Mouse (Mus musculus): ENCODE data around the gene Ly6g6d. TPM values are rescaled to one million over a fixed set of nuclear protein-coding genes. Genes with fewer than 3 reads are reported as not detected.

The Ly6g6d gene
- polyA plus RNA-seq, 1 experiment from 2014 or later: 0.41 TPM

- no peaks in the 10 kb centered on the region for H3K36me3 ChIP-seq (replicated peaks)
- no peak overlapping the region for H3K4me2 ChIP-seq
- no peaks in the 10 kb centered on the region for H3K27me3 ChIP-seq
- no peak overlapping the region for H3K27ac ChIP-seq (replicated peaks)
- no peak overlapping the region for H3K4me3 ChIP-seq (replicated peaks)
- ATAC-seq (ENCODE audit: insufficient read depth): no peak
- peaks cover 52% of the 10 kb centered on the region for H3K4me1 ChIP-seq (replicated peaks)
- 33% methylated on average over 19 of the region's 19 CpGs for WGBS (ENCODE audit: insufficient replicate concordance)
- H3K9me3 ChIP-seq (replicated peaks): no peaks in the 10 kb centered on the region
- H3K9ac ChIP-seq: 0 out of 2 replicates have a peak overlapping the region, but pooled peaks have one; percentile 10
Observed at GRCm38 (mm10) chr17:35029691-35030532, 48.0 kb downstream of the Ly6g6d start.

DNA sequence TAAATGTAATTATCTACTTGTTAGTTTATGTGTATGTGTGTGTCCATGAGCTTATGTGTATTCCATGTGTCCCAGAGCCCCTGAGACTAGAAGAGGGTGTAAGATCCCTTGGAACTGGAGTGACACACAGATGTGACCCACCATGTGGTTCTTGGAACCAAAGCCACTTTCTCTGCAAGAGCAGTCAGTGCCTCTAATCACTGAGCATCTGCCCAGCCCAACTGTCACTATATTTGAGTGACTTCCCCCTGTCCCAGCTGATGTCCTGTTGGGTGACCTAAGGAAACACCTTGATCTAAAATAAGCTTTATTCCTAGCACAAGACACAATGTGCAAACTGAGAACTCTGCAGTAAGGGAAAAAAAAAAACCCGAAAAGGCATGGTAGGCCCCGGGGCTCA, 49.5 kb downstream of the Ly6g6d start:
- H3K4me2 ChIP-seq: no peak overlapping the region
- no peak overlapping the region for H3K4me3 ChIP-seq (replicated peaks)
- H3K9me3 ChIP-seq (replicated peaks): no peaks in the 10 kb centered on the region
- H3K4me1 ChIP-seq (replicated peaks): peaks cover 65% of the 10 kb centered on the region
- no peak overlapping the region for H3K9ac ChIP-seq
- H3K27ac ChIP-seq (replicated peaks): no peak overlapping the region
- H3K36me3 ChIP-seq (replicated peaks): no peaks in the 10 kb centered on the region
- no peaks in the 10 kb centered on the region for H3K27me3 ChIP-seq
- WGBS (ENCODE audit: insufficient replicate concordance): 54% methylated on average over 2 of the region's 2 CpGs
- no peak for ATAC-seq (ENCODE audit: insufficient read depth)

DNA sequence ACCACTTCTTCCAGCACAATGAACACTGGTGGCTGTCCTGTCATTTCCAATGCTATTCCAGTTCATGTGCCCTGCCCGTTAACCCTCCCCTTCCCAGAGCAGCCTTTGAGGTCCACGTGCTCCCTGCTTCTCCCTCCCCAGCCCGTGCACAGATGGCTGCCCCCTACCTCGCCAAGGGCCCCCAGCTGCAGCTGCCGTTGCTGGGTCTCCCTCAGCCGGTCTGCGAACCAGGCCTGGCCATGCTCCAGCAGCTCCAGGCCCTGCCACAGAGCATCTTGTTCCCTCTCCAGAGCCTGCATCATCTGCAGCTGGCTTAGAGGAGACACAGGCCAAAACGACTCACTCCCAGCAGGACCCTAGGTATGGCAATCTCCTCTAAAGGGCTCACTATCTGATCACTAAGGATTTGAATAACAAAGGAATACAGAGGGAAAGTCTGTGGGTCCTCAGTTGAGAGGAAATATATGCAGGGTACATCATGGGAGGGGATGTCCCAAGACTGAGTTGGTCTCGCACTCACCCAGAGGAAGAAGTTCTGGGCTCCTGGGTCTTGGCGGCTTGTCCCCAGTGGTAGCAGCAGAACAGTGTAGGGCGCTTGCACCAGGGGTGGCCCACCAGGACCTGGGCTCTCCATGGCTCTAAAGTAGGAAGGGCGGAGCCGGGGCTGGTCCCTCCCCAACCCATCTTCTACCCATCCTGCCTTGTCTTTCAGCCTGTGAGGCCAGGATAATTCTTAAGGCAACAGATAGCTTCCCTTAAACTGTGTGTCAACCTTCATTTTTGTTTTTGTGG, 50.4 kb downstream of the Ly6g6d start, which contains the start of gene Sapcd1:
Sapcd1 (minus strand) TSS at position 740 of the 792 bp plus-strand sequence.
- H3K9ac ChIP-seq: no peak within 1 kb of the TSS
- H3K4me3 ChIP-seq (replicated peaks): no peak within 1 kb of the TSS
- peaks cover 71% of the 10 kb centered on the region for H3K4me1 ChIP-seq (replicated peaks)
- no peak within 1 kb of the TSS for H3K4me2 ChIP-seq
- H3K36me3 ChIP-seq (replicated peaks): no peaks in the 10 kb centered on the region
- no peak for ATAC-seq (ENCODE audit: insufficient read depth)
- WGBS (ENCODE audit: insufficient replicate concordance): 52% methylated on average over 13 of the region's 13 CpGs
- H3K27ac ChIP-seq (replicated peaks): no peak within 1 kb of the TSS
- H3K27me3 ChIP-seq: no peaks in the 10 kb centered on the region
- no peaks in the 10 kb centered on the region for H3K9me3 ChIP-seq (replicated peaks)

GRCm38 (mm10) chr17:35026206-35026605, 51.7 kb downstream of the Ly6g6d start:
- H3K27ac ChIP-seq (replicated peaks): no peak overlapping the region
- H3K4me1 ChIP-seq (replicated peaks): peaks cover 72% of the 10 kb centered on the region
- no peak overlapping the region for H3K9ac ChIP-seq

GRCm38 (mm10) chr17:35024691-35025488, 53.0 kb downstream of the Ly6g6d start:
- no peaks in the 10 kb centered on the region for H3K36me3 ChIP-seq (replicated peaks)
- no peak overlapping the region for H3K9ac ChIP-seq
- H3K27ac ChIP-seq (replicated peaks): no peak overlapping the region
- H3K4me2 ChIP-seq: no peak overlapping the region
- H3K4me3 ChIP-seq (replicated peaks): no peak overlapping the region
- H3K9me3 ChIP-seq (replicated peaks): no peaks in the 10 kb centered on the region
- 39% methylated on average over 10 of the region's 10 CpGs for WGBS (ENCODE audit: insufficient replicate concordance)
- no peaks in the 10 kb centered on the region for H3K27me3 ChIP-seq
- ATAC-seq (ENCODE audit: insufficient read depth): no peak
- H3K4me1 ChIP-seq (replicated peaks): peaks cover 72% of the 10 kb centered on the region

More at GRCm38 (mm10) chr17:35026206-35026605, 51.7 kb downstream of the Ly6g6d start:
- Histone ChIP-seq H3K4me2 (no peak overlapping the region), H3K27me3 (no peaks in the 10 kb centered on the region), H3K4me3 (replicated peaks) (no peak overlapping the region), H3K9me3 (replicated peaks) (no peaks in the 10 kb centered on the region), H3K36me3 (replicated peaks) (no peaks in the 10 kb centered on the region)
- ATAC-seq (ENCODE audit: insufficient read depth): no peak
- WGBS (ENCODE audit: insufficient replicate concordance): 77% methylated on average over 5 of the region's 5 CpGs

DNA sequence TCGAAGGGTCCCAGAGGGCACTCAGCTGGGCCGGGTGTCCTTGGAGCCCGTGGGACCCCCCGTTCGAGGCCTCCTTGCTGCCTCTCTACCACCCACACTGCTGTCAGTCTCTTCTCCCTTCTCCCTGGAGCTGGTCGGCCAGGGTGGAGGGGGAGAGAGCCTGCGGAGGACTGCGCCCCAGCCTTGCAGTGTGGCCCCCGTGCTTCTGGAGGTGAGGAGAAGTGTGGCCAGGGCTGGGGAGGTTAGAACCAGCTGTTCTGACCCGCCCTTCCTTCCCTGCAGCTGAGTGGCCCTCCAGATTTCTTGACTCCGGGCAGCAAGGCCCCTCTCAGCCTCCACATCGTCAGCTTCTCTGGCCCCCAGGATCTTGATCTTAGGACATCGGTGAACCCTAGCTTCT, 53.6 kb downstream of the Ly6g6d start:
- H3K9me3 ChIP-seq (replicated peaks): no peaks in the 10 kb centered on the region
- 45% methylated on average over 13 of the region's 13 CpGs for WGBS (ENCODE audit: insufficient replicate concordance)
- no peak overlapping the region for H3K27ac ChIP-seq (replicated peaks)
- H3K4me2 ChIP-seq: no peak overlapping the region
- H3K36me3 ChIP-seq (replicated peaks): no peaks in the 10 kb centered on the region
- H3K9ac ChIP-seq: peak overlapping the region; percentile 11; the same call in 1 of the 2 replicates
- H3K4me1 ChIP-seq (replicated peaks): peaks cover 66% of the 10 kb centered on the region
- ATAC-seq (ENCODE audit: insufficient read depth): no peak
- H3K27me3 ChIP-seq: no peaks in the 10 kb centered on the region
- H3K4me3 ChIP-seq (replicated peaks): no peak overlapping the region

- no peaks in the 10 kb centered on the region for H3K27me3 ChIP-seq
- WGBS (ENCODE audit: insufficient replicate concordance): 25% methylated on average over 4 of the region's 4 CpGs
- no peak overlapping the region for H3K9ac ChIP-seq
- H3K9me3 ChIP-seq (replicated peaks): no peaks in the 10 kb centered on the region
- 0 out of 2 replicates have a peak, but pooled peaks have one; percentile 3 for ATAC-seq (ENCODE audit: insufficient read depth)
- 0 out of 2 replicates have a peak overlapping the region, but pooled peaks have one; percentile 13 for H3K4me2 ChIP-seq
- H3K36me3 ChIP-seq (replicated peaks): no peaks in the 10 kb centered on the region
- H3K27ac ChIP-seq (replicated peaks): no peak overlapping the region
- H3K4me1 ChIP-seq (replicated peaks): peaks cover 64% of the 10 kb centered on the region
- no peak overlapping the region for H3K4me3 ChIP-seq (replicated peaks)
Observed at GRCm38 (mm10) chr17:35023756-35024155, 54.1 kb downstream of the Ly6g6d start.

GRCm38 (mm10) chr17:35023221-35023620, 54.6 kb downstream of the Ly6g6d start:
- H3K4me3 ChIP-seq (replicated peaks): no peak overlapping the region
- H3K36me3 ChIP-seq (replicated peaks): no peaks in the 10 kb centered on the region
- peaks cover 64% of the 10 kb centered on the region for H3K4me1 ChIP-seq (replicated peaks)
- H3K9ac ChIP-seq: no peak overlapping the region
- no peak overlapping the region for H3K27ac ChIP-seq (replicated peaks)
- WGBS (ENCODE audit: insufficient replicate concordance): 76% methylated on average over 5 of the region's 5 CpGs
- H3K27me3 ChIP-seq: no peaks in the 10 kb centered on the region
- 0 out of 2 replicates have a peak overlapping the region, but pooled peaks have one; percentile 13 for H3K4me2 ChIP-seq
- H3K9me3 ChIP-seq (replicated peaks): no peaks in the 10 kb centered on the region
- ATAC-seq (ENCODE audit: insufficient read depth): no peak

- H3K9ac ChIP-seq: no peak overlapping the region
- 59% methylated on average over 8 of the region's 8 CpGs for WGBS (ENCODE audit: insufficient replicate concordance)
- no peak for ATAC-seq (ENCODE audit: insufficient read depth)
- peaks cover 60% of the 10 kb centered on the region for H3K4me1 ChIP-seq (replicated peaks)
- H3K9me3 ChIP-seq (replicated peaks): no peaks in the 10 kb centered on the region
- peak overlapping the region; percentile 39; the same call in 1 of the 2 replicates for H3K27ac ChIP-seq (replicated peaks)
- H3K4me3 ChIP-seq (replicated peaks): no peak overlapping the region
- no peaks in the 10 kb centered on the region for H3K27me3 ChIP-seq
- no peak overlapping the region for H3K4me2 ChIP-seq
- no peaks in the 10 kb centered on the region for H3K36me3 ChIP-seq (replicated peaks)
Observed at GRCm38 (mm10) chr17:35022541-35023060, 55.3 kb downstream of the Ly6g6d start.

DNA sequence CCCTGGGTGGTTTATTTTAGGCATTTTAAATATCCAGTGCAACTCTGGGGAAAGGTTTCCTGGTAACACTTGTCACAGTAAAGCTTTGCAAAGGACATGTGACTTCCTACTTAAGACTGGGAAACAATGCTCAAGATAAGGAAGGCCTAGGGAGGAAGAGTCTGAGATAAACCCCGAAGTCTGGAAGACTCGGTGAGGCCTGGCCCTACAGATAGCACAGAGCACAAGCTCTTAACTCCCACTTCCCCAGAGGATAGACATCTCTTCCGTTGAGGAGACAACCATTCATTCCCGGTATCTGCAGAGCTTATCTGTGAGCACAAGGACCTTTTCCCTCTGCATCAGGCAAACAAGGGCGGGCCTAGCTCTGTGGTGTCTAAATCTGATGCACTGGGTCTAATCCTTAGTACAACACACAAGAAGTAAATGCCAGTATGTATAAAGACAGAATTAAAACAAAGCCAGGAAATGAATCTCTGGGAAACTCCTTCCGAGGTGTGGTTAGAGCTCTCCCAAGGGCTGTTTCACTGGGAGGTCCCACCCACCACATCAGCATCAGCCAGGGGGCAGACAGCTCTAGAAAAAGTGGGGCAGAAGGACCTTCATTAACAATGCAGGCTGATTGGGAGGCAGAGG, 55.9 kb downstream of the Ly6g6d start:
- H3K27me3 ChIP-seq: no peaks in the 10 kb centered on the region
- 10% methylated on average over 6 of the region's 6 CpGs for WGBS (ENCODE audit: insufficient replicate concordance)
- no peak overlapping the region for H3K9ac ChIP-seq
- peak; percentile 82 for ATAC-seq (ENCODE audit: insufficient read depth)
- peak overlapping the region; percentile 65 for H3K27ac ChIP-seq (replicated peaks)
- H3K4me1 ChIP-seq (replicated peaks): peaks cover 61% of the 10 kb centered on the region
- H3K4me2 ChIP-seq: peak overlapping the region; percentile 54
- peak overlapping the region; percentile 20; the same call in 1 of the 2 replicates for H3K4me3 ChIP-seq (replicated peaks)
- H3K36me3 ChIP-seq (replicated peaks): peaks cover 5% of the 10 kb centered on the region; the same call in 1 of the 2 replicates
- no peaks in the 10 kb centered on the region for H3K9me3 ChIP-seq (replicated peaks)

Data from liver, embryonic 15.5 days (tissue).